Mouse (Mus musculus): ENCODE data around the gene Slc7a10.

The Slc7a10 gene

GRCm38 (mm10) chr7:35172519-35172918 is 13.7 kb upstream of the Slc7a10 start:
- DNase-seq (ENCODE audit: low spot score in 2 of 2) = no peak

GRCm38 (mm10) chr7:35175533-35175932 is 10.7 kb upstream of the Slc7a10 start:
- no peak for DNase-seq (ENCODE audit: low spot score in 2 of 2)

- DNase-seq (ENCODE audit: low spot score in 2 of 2) = no peak
Observed at GRCm38 (mm10) chr7:35176412-35177381, 9.5 kb upstream of the Slc7a10 start.

GRCm38 (mm10) chr7:35184833-35185724 is 1.1 kb upstream of the Slc7a10 start:
- peak; percentile 50 to 63 for DNase-seq (ENCODE audit: low spot score in 2 of 2)

GRCm38 (mm10) chr7:35189699-35190098 is 3.5 kb downstream of the Slc7a10 start:
- DNase-seq (ENCODE audit: low spot score in 2 of 2) = no peak

- DNase-seq (ENCODE audit: low spot score in 2 of 2) = no peak
Observed at GRCm38 (mm10) chr7:35191276-35191675, 5.1 kb downstream of the Slc7a10 start.

- no peak for DNase-seq (ENCODE audit: low spot score in 2 of 2)
Observed at GRCm38 (mm10) chr7:35197022-35197421, 10.8 kb downstream of the Slc7a10 start.

GRCm38 (mm10) chr7:35198981-35199754 is 13.0 kb downstream of the Slc7a10 start:
- no peak for DNase-seq (ENCODE audit: low spot score in 2 of 2)

GRCm38 (mm10) chr7:35199755-35200154 is 13.6 kb downstream of the Slc7a10 start:
- DNase-seq (ENCODE audit: low spot score in 2 of 2) = no peak

- no peak for DNase-seq (ENCODE audit: low spot score in 2 of 2)
Observed at GRCm38 (mm10) chr7:35211791-35212190, 25.6 kb downstream of the Slc7a10 start.

- DNase-seq (ENCODE audit: low spot score in 2 of 2) = no peak
Observed at GRCm38 (mm10) chr7:35214442-35215222, 28.4 kb downstream of the Slc7a10 start.

GRCm38 (mm10) chr7:35215225-35215624 is 29.0 kb downstream of the Slc7a10 start, which contains the start of gene Lrp3:
TSS of gene Lrp3 (minus strand) at chr7:35215498.
- peak in 1 of 2 experiments; percentile 69 for DNase-seq (ENCODE audit: low spot score in 2 of 2)

GRCm38 (mm10) chr7:35215731-35216130 is 29.5 kb downstream of the Slc7a10 start:
- no peak for DNase-seq (ENCODE audit: low spot score in 2 of 2)

GRCm38 (mm10) chr7:35220694-35221365 is 34.6 kb downstream of the Slc7a10 start:
- no peak for DNase-seq (ENCODE audit: low spot score in 2 of 2)

GRCm38 (mm10) chr7:35230333-35230732 is 44.1 kb downstream of the Slc7a10 start:
- no peak for DNase-seq (ENCODE audit: low spot score in 2 of 2)

- DNase-seq (ENCODE audit: low spot score in 2 of 2) = no peak
Observed at GRCm38 (mm10) chr7:35232796-35233455, 46.7 kb downstream of the Slc7a10 start.

- DNase-seq (ENCODE audit: low spot score in 2 of 2) = no peak
Observed at GRCm38 (mm10) chr7:35233861-35234260, 47.7 kb downstream of the Slc7a10 start.

GRCm38 (mm10) chr7:35234361-35235245 is 48.4 kb downstream of the Slc7a10 start:
- peak; percentile 94 to 99 for DNase-seq (ENCODE audit: low spot score in 2 of 2)

Data from frontal cortex, postnatal 10 days (tissue).